Mouse (Mus musculus): ENCODE measurements at regions not wholly inside any gene's neighbourhood (a gene's known extent, or its start where the extent isn't known, plus 50 kb on each side); places are given as distances from the start of the nearest gene placed in this dataset.

DNA sequence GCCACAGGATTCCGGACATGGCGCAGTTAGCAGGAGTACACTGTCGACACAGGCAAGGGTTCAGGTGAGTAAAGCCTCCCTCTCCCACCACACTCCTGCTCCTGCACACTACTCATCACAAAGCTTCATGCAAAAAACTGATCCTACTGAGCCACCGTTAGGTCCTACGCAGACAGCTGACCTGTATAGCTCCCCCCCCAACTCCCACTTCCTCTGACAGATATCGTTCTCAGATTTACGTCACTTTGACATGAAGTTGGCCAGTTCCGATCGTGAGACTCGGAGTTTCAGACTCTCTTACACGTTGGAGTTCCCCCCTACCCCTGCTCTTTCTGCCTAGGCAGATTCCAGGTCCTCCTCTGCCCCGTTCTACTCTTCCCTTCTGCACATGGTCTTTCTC is 91.6 kb upstream of the Tmc1 start:
- ATAC-seq (replicated peaks; ENCODE audit: extremely low read depth, insufficient read depth, low FRiP score), result no peak
- no peak overlapping the region for H3K27ac ChIP-seq (ENCODE audit: low read length)
- WGBS, result 57% methylated on average over 12 of the region's 12 CpGs

GRCm38 (mm10) chr19:21043958-21044357 is 90.0 kb upstream of the Tmc1 start:
- no peak overlapping the region for H3K9ac ChIP-seq (ENCODE audit: low read length)
- no peaks in the 10 kb centered on the region for H3K4me1 ChIP-seq (ENCODE audit: control insufficient read depth, insufficient read depth, low read length)
- no peak overlapping the region for H3K4me2 ChIP-seq (ENCODE audit: low read depth, low read length)
- H3K4me3 ChIP-seq (ENCODE audit: low read length), result no peak overlapping the region
- 90% methylated on average over 4 of the region's 4 CpGs for WGBS
- no peaks in the 10 kb centered on the region for H3K27me3 ChIP-seq (ENCODE audit: control insufficient read depth, insufficient read depth, low read length)
- H3K9me3 ChIP-seq (replicated peaks; ENCODE audit: control insufficient read depth, low read length), result no peaks in the 10 kb centered on the region; the same call in 1 of the 2 replicates
- no peak for ATAC-seq (replicated peaks; ENCODE audit: extremely low read depth, insufficient read depth, low FRiP score)
- H3K36me3 ChIP-seq (ENCODE audit: control insufficient read depth, insufficient read depth), result no peaks in the 10 kb centered on the region
- H3K27ac ChIP-seq (ENCODE audit: low read length), result no peak overlapping the region

More for the DNA sequence above, 91.6 kb upstream of the Tmc1 start:
- H3K27me3 ChIP-seq (ENCODE audit: control insufficient read depth, insufficient read depth, low read length), result no peaks in the 10 kb centered on the region
- no peaks in the 10 kb centered on the region for H3K4me1 ChIP-seq (ENCODE audit: control insufficient read depth, insufficient read depth, low read length)
- no peak overlapping the region for H3K4me2 ChIP-seq (ENCODE audit: low read depth, low read length)
- H3K9me3 ChIP-seq (replicated peaks; ENCODE audit: control insufficient read depth, low read length), result no peaks in the 10 kb centered on the region; the same call in 1 of the 2 replicates
- no peaks in the 10 kb centered on the region for H3K36me3 ChIP-seq (ENCODE audit: control insufficient read depth, insufficient read depth)
- no peak overlapping the region for H3K9ac ChIP-seq (ENCODE audit: low read length)
- H3K4me3 ChIP-seq (ENCODE audit: low read length), result no peak overlapping the region

GRCm38 (mm10) chr19:21042536-21042935 is 88.5 kb upstream of the Tmc1 start:
- ATAC-seq (replicated peaks; ENCODE audit: extremely low read depth, insufficient read depth, low FRiP score), result no peak
- Histone ChIP-seq H3K9ac (ENCODE audit: low read length) (no peak overlapping the region), H3K27me3 (ENCODE audit: control insufficient read depth, insufficient read depth, low read length) (no peaks in the 10 kb centered on the region), H3K27ac (ENCODE audit: low read length) (no peak overlapping the region), H3K4me3 (ENCODE audit: low read length) (no peak overlapping the region), H3K4me1 (ENCODE audit: control insufficient read depth, insufficient read depth, low read length) (no peaks in the 10 kb centered on the region), H3K36me3 (ENCODE audit: control insufficient read depth, insufficient read depth) (no peaks in the 10 kb centered on the region), H3K4me2 (ENCODE audit: low read depth, low read length) (no peak overlapping the region), H3K9me3 (replicated peaks; ENCODE audit: control insufficient read depth, low read length) (no peaks in the 10 kb centered on the region; the same call in 1 of the 2 replicates)
- WGBS, result 81% methylated on average over 3 of the region's 3 CpGs

GRCm38 (mm10) chr19:21037448-21038077 is 83.6 kb upstream of the Tmc1 start:
- Histone ChIP-seq H3K9ac (ENCODE audit: low read length) (no peak overlapping the region), H3K4me2 (ENCODE audit: low read depth, low read length) (no peak overlapping the region), H3K4me3 (ENCODE audit: low read length) (no peak overlapping the region), H3K27me3 (ENCODE audit: control insufficient read depth, insufficient read depth, low read length) (no peaks in the 10 kb centered on the region), H3K9me3 (replicated peaks; ENCODE audit: control insufficient read depth, low read length) (no peaks in the 10 kb centered on the region), H3K4me1 (ENCODE audit: control insufficient read depth, insufficient read depth, low read length) (peaks cover 3% of the 10 kb centered on the region), H3K36me3 (ENCODE audit: control insufficient read depth, insufficient read depth) (no peaks in the 10 kb centered on the region), H3K27ac (ENCODE audit: low read length) (no peak overlapping the region)
- WGBS, result 36% methylated on average over 10 of the region's 10 CpGs
- ATAC-seq (replicated peaks; ENCODE audit: extremely low read depth, insufficient read depth, low FRiP score), result no peak; the same call in 1 of the 2 replicates

DNA sequence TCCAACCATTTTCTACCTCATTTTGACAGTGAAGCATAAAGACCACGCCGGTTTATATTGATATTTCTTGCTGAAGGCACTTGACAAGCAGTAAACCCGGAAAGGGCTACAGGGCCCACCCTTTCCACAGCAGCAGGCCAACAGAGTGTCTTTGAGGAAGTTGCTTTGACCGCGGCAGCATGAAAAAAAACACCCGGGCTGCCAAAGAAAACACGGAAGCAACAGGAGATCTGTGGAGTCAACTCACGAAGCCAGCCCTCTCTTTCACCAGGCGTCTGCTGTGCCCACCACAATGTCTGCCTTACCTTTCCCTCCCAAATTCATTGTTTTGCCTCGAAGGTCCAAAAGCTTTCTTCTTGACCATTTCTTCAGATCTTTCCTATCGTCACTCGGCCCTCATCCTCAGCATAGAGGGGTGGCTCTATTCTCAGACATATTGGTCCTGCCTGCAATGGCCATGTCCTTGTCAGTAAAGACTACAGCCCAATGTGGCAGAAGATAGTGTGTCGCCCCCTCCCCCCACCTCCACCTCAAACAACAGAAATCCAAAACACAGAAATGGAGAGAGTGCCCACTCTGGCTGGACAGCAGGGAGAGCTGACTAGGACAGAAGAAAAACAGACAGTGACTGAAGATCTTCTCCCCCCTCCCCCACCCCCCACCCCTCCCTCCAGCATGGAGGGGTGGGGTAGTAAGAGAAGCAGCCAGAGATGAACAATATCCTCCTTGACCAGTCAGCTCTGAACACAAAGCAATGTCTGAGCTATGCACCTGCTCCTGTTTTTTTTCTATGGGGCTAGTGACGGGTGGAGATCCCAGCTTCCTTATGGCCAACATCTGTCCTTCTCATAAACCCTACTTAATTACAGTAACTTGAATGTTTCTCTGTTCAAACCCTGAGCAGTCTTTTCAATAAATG is 82.8 kb upstream of the Tmc1 start:
- ATAC-seq (replicated peaks; ENCODE audit: extremely low read depth, insufficient read depth, low FRiP score), result peak; percentile 69
- peaks cover 3% of the 10 kb centered on the region for H3K4me1 ChIP-seq (ENCODE audit: control insufficient read depth, insufficient read depth, low read length)
- peak overlapping the region; percentile 38 for H3K4me2 ChIP-seq (ENCODE audit: low read depth, low read length)
- 0 out of 2 replicates have a peak overlapping the region, but pooled peaks have one; percentile 6 for H3K4me3 ChIP-seq (ENCODE audit: low read length)
- H3K27ac ChIP-seq (ENCODE audit: low read length), result peak overlapping the region; percentile 69
- H3K9me3 ChIP-seq (replicated peaks; ENCODE audit: control insufficient read depth, low read length), result no peaks in the 10 kb centered on the region
- no peaks in the 10 kb centered on the region for H3K27me3 ChIP-seq (ENCODE audit: control insufficient read depth, insufficient read depth, low read length)
- 40% methylated on average over 14 of the region's 14 CpGs for WGBS
- H3K9ac ChIP-seq (ENCODE audit: low read length), result no peak overlapping the region
- no peaks in the 10 kb centered on the region for H3K36me3 ChIP-seq (ENCODE audit: control insufficient read depth, insufficient read depth)

- peaks cover 3% of the 10 kb centered on the region for H3K4me1 ChIP-seq (ENCODE audit: control insufficient read depth, insufficient read depth, low read length)
- H3K9me3 ChIP-seq (replicated peaks; ENCODE audit: control insufficient read depth, low read length), result no peaks in the 10 kb centered on the region
- H3K4me2 ChIP-seq (ENCODE audit: low read depth, low read length), result no peak overlapping the region
- 46% methylated on average over 4 of the region's 4 CpGs for WGBS
- no peaks in the 10 kb centered on the region for H3K36me3 ChIP-seq (ENCODE audit: control insufficient read depth, insufficient read depth)
- ATAC-seq (replicated peaks; ENCODE audit: extremely low read depth, insufficient read depth, low FRiP score), result no peak
- H3K4me3 ChIP-seq (ENCODE audit: low read length), result no peak overlapping the region
- H3K27ac ChIP-seq (ENCODE audit: low read length), result no peak overlapping the region
- no peaks in the 10 kb centered on the region for H3K27me3 ChIP-seq (ENCODE audit: control insufficient read depth, insufficient read depth, low read length)
- no peak overlapping the region for H3K9ac ChIP-seq (ENCODE audit: low read length)
Observed at GRCm38 (mm10) chr19:21035505-21035904, 81.5 kb upstream of the Tmc1 start.

DNA sequence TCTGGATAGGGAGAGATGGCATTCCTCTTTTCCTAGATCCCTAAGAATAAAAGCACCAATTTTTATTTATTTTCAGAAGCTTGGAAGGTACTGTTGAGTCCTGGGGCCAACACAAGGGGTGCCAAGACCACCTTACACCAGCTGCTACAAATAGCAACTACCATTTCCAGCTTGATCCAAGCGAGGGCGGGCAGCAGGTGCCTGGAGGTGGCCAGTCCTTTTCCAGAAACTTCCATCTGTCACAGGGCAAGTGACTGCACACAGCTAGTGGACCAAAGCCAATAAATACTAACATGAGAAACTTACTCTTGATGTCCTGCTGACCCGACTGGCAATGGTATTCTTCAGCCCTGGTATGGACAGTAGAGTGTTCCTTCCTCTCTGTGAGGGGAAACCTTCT is 80.0 kb upstream of the Tmc1 start:
- Histone ChIP-seq H3K36me3 (ENCODE audit: control insufficient read depth, insufficient read depth) (no peaks in the 10 kb centered on the region), H3K4me1 (ENCODE audit: control insufficient read depth, insufficient read depth, low read length) (peaks cover 3% of the 10 kb centered on the region), H3K4me3 (ENCODE audit: low read length) (no peak overlapping the region), H3K9me3 (replicated peaks; ENCODE audit: control insufficient read depth, low read length) (no peaks in the 10 kb centered on the region), H3K27ac (ENCODE audit: low read length) (no peak overlapping the region), H3K9ac (ENCODE audit: low read length) (no peak overlapping the region), H3K27me3 (ENCODE audit: control insufficient read depth, insufficient read depth, low read length) (no peaks in the 10 kb centered on the region), H3K4me2 (ENCODE audit: low read depth, low read length) (no peak overlapping the region)
- 72% methylated on average over 3 of the region's 3 CpGs for WGBS
- no peak for ATAC-seq (replicated peaks; ENCODE audit: extremely low read depth, insufficient read depth, low FRiP score)

- Histone ChIP-seq H3K4me1 (ENCODE audit: control insufficient read depth, insufficient read depth, low read length) (peaks cover 3% of the 10 kb centered on the region), H3K36me3 (ENCODE audit: control insufficient read depth, insufficient read depth) (no peaks in the 10 kb centered on the region), H3K9me3 (replicated peaks; ENCODE audit: control insufficient read depth, low read length) (no peaks in the 10 kb centered on the region), H3K27me3 (ENCODE audit: control insufficient read depth, insufficient read depth, low read length) (no peaks in the 10 kb centered on the region), H3K4me3 (ENCODE audit: low read length) (no peak overlapping the region), H3K27ac (ENCODE audit: low read length) (no peak overlapping the region), H3K4me2 (ENCODE audit: low read depth, low read length) (no peak overlapping the region), H3K9ac (ENCODE audit: low read length) (no peak overlapping the region)
- 50% methylated on average over 2 of the region's 2 CpGs for WGBS
- ATAC-seq (replicated peaks; ENCODE audit: extremely low read depth, insufficient read depth, low FRiP score), result no peak
Observed at GRCm38 (mm10) chr19:21032558-21032957, 78.6 kb upstream of the Tmc1 start.

DNA sequence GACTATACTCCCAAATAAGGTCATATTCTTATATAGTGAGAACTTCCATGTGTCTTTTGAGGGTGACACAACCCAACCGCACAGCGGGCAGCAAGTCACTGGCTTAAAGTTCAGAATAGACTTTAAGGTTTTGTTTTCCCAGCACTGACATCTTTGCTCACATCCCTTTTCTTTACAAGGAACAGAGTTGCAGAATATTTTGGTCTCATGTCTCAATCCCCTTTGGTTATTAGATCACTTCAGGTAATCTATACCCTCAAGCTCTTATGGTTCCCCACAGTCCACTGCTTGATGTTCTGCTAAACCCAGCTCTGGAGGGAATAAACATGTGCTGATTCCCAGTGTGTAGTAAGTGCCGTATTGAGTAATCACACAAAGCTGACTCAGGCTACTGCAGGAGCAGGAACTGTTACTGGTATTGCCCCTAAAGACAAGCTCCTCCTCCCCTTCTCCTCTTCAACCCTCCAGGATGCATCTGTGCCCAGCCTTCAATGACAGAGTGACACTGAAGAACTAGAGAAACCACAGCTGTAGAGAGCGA is 77.8 kb upstream of the Tmc1 start:
- H3K27me3 ChIP-seq (ENCODE audit: control insufficient read depth, insufficient read depth, low read length), result no peaks in the 10 kb centered on the region
- WGBS, result 71% methylated on average over 4 of the region's 4 CpGs
- no peak overlapping the region for H3K4me2 ChIP-seq (ENCODE audit: low read depth, low read length)
- H3K4me1 ChIP-seq (ENCODE audit: control insufficient read depth, insufficient read depth, low read length), result peaks cover under 1% of the 10 kb centered on the region
- no peak overlapping the region for H3K9ac ChIP-seq (ENCODE audit: low read length)
- H3K9me3 ChIP-seq (replicated peaks; ENCODE audit: control insufficient read depth, low read length), result no peaks in the 10 kb centered on the region
- H3K4me3 ChIP-seq (ENCODE audit: low read length), result no peak overlapping the region
- H3K27ac ChIP-seq (ENCODE audit: low read length), result no peak overlapping the region
- no peaks in the 10 kb centered on the region for H3K36me3 ChIP-seq (ENCODE audit: control insufficient read depth, insufficient read depth)
- 0 out of 2 replicates have a peak, but pooled peaks have one; percentile 37 for ATAC-seq (replicated peaks; ENCODE audit: extremely low read depth, insufficient read depth, low FRiP score)
